Mouse (Mus musculus): ENCODE measurements at regions not wholly inside any gene's neighbourhood (a gene's known extent, or its start where the extent isn't known, plus 50 kb on each side); places are given as distances from the start of the nearest gene placed in this dataset.

DNA sequence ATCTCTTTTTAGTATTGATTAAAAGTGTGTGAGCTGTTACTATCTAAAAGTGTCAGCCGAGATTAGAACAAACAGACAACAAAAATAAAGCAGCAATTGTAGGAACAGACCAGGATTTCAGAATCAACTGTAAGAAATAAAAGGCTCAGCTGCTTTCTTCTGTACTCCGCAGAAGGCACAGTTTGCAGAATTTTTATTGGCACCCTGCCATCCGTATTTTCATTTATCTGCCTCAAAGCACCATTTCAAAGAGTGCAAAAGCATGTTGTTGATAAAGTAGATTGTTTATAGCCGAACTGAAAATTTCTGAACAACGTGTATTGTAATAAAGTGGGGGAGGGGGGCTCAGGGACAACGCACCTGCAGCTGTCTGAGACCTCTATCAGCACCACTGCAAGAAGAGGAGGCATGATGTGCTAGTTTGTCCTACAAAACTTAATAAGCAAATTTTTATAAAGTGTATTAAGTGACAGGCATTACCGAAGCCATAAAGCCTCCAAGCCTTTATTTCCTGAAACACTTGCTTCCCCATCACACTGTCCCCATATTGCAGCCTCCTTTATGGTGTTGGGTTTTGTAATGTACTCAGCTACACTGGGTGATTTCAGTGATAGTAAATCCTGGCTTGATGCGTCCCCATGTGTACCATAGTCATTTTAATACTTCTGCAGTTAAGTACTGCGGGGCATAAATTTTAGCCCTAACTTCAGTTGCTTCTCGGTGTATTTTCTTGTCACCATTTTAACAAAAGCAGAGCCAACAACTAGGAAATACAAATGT is 457.8 kb downstream of the Hsfy2 start:
- intact Hi-C loops (cut with DNase I): no loop called here
- DNase-seq (ENCODE audit: extremely low spot score in 1 of 2, low spot score in 2 of 2): no peak
- Histone ChIP-seq H3K4me3 (no peak overlapping the region), H3K27ac (no peak overlapping the region)
- TF ChIP-seq CTCF (IDR thresholded peaks at IDR 0.05): no peak

DNA sequence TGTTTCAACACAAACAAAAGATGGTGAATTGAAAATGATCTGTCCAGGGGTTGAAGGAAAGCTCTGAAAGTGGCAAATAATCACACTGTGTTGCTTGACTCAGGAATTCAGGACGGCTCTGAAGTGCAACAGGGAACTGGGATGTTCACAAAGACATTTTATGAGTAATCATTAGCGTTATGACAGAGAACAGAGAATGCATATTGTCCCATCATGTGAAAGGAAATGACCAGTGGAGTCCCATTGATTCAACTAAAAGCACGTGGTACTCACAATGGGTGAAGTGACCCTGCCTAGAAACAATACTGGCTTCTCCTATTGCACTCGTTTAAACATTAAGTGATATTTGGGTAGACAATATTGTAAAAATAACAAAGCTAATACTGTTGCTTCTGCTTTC is 466.1 kb downstream of the Hsfy2 start:
- no peak overlapping the region for H3K27ac ChIP-seq
- TF ChIP-seq CTCF (IDR thresholded peaks at IDR 0.05): no peak
- no peak overlapping the region for H3K4me3 ChIP-seq
- intact Hi-C loops (cut with DNase I): no loop called here
- DNase-seq (ENCODE audit: extremely low spot score in 1 of 2, low spot score in 2 of 2): no peak

GRCm38 (mm10) chr1:56168712-56169111 is 468.5 kb downstream of the Hsfy2 start:
- Histone ChIP-seq H3K27ac (no peak overlapping the region), H3K4me3 (no peak overlapping the region)
- no peak for TF ChIP-seq CTCF (IDR thresholded peaks at IDR 0.05)
- no peak for DNase-seq (ENCODE audit: extremely low spot score in 1 of 2, low spot score in 2 of 2)
- intact Hi-C loops (cut with DNase I): no loop called here

DNA sequence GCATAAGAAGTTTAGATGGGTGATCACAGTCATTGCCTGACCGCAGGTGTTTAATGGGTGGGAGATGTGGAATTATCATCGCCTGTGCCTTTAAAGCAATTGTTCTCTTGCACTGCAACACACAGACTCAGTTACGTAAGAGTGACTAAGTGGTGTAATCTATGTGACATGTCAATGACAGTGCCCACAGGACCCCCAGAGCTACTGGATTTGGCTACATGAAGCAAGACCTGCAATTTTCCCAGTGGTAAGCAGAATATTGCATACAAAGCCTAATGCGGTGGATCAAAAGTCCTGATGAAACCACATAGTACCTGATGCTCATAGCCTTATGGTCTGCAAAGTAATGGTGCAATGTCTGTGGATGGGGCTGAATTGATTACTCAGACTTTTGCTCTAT is 469.2 kb downstream of the Hsfy2 start:
- Histone ChIP-seq H3K4me3 (no peak overlapping the region), H3K27ac (no peak overlapping the region)
- no peak for TF ChIP-seq CTCF (IDR thresholded peaks at IDR 0.05)
- intact Hi-C loops (cut with DNase I): no loop called here
- DNase-seq (ENCODE audit: extremely low spot score in 1 of 2, low spot score in 2 of 2): no peak

GRCm38 (mm10) chr1:56165228-56165627 is 472.0 kb downstream of the Hsfy2 start:
- intact Hi-C loops (cut with DNase I): no loop called here
- TF ChIP-seq CTCF (IDR thresholded peaks at IDR 0.05): no peak
- H3K4me3 ChIP-seq: no peak overlapping the region
- DNase-seq (ENCODE audit: extremely low spot score in 1 of 2, low spot score in 2 of 2): no peak
- H3K27ac ChIP-seq: no peak overlapping the region

GRCm38 (mm10) chr1:56164366-56164765 is 472.9 kb downstream of the Hsfy2 start:
- Histone ChIP-seq H3K4me3 (no peak overlapping the region), H3K27ac (no peak overlapping the region)
- TF ChIP-seq CTCF (IDR thresholded peaks at IDR 0.05): no peak
- DNase-seq (ENCODE audit: extremely low spot score in 1 of 2, low spot score in 2 of 2): no peak
- intact Hi-C loops (cut with DNase I): no loop called here

GRCm38 (mm10) chr1:56130951-56131350 is 506.3 kb downstream of the Hsfy2 start:
- Histone ChIP-seq H3K4me3 (no peak overlapping the region), H3K27ac (peak overlapping the region; percentile 0)
- no peak for TF ChIP-seq CTCF (IDR thresholded peaks at IDR 0.05)
- intact Hi-C loops (cut with DNase I): loop anchor here (5.0 kb wide), 1 partner anchor 111 kb away; no protein-coding TSS in a partner anchor
- DNase-seq (ENCODE audit: extremely low spot score in 1 of 2, low spot score in 2 of 2): peak in 1 of 2 experiments; percentile 7

DNA sequence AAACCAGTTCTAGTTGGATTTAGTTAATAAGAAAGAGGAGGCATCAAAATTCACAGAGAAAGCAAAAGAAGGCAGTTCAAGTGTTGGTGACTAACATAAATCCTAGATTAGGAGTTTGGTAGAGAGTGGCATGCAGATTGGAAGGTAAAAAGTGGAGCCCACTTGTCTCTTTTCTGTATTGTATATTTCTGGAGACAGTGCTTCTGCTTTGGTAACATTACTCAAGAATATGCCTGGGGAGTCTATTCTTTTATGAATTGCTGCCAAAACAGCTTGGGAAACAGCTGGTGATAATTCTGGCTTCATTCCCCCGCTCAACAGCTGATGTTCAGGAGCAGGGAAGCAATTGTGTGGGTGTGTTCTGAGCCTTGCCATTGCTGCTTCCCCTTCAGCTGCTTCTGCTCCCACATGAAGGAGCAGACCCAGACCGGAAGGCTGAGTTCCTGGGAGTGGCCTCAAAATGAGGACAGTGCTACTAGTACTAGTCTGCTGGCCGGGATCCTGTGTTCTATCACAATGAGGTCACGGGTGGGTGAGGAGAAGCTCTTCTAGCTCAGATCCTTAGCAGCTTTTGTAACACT is 547.9 kb downstream of the Hsfy2 start:
- TF ChIP-seq CTCF (IDR thresholded peaks at IDR 0.05): no peak
- peak; percentile 48 to 64 for DNase-seq (ENCODE audit: extremely low spot score in 1 of 2, low spot score in 2 of 2)
- Histone ChIP-seq H3K4me3 (no peak overlapping the region), H3K27ac (peak overlapping the region; percentile 48)
- intact Hi-C loops (cut with DNase I): loop anchor here (10.0 kb wide), 1 partner anchor 195 kb away; no protein-coding TSS in a partner anchor

DNA sequence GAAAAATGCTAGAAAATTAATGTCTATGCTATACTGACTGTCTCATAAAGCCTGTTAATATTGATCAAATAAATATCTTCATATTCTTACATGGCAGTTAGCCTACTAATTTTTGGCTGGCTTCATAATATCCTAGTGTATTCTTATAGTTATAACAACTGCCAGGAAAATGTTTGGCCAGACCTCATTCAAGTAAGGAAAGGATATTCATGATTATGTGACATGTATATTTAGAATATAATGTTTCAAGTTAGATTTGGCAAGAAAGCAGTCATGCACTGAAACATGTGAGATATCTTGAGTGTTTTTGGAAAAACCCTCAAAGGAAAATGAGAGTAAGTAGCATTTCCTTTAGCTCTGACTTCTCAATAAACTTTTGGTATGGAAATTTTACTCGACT is 548.9 kb downstream of the Hsfy2 start:
- Histone ChIP-seq H3K27ac (peak overlapping the region; percentile 16; the same call in 1 of the 2 replicates), H3K4me3 (no peak overlapping the region)
- DNase-seq (ENCODE audit: extremely low spot score in 1 of 2, low spot score in 2 of 2): no peak
- no peak for TF ChIP-seq CTCF (IDR thresholded peaks at IDR 0.05)
- intact Hi-C loops (cut with DNase I): loop anchor here (10.0 kb wide), 1 partner anchor 194 kb away; no protein-coding TSS in a partner anchor

GRCm38 (mm10) chr1:56076757-56077156 is 560.5 kb downstream of the Hsfy2 start:
- DNase-seq (ENCODE audit: extremely low spot score in 1 of 2, low spot score in 2 of 2): no peak
- Histone ChIP-seq H3K27ac (no peak overlapping the region), H3K4me3 (no peak overlapping the region)
- TF ChIP-seq CTCF (IDR thresholded peaks at IDR 0.05): no peak
- intact Hi-C loops (cut with DNase I): no loop called here

GRCm38 (mm10) chr1:56072255-56072654 is 565.0 kb downstream of the Hsfy2 start:
- Histone ChIP-seq H3K4me3 (no peak overlapping the region), H3K27ac (peak overlapping the region; percentile 52)
- no peak for DNase-seq (ENCODE audit: extremely low spot score in 1 of 2, low spot score in 2 of 2)
- TF ChIP-seq CTCF (IDR thresholded peaks at IDR 0.05): no peak
- intact Hi-C loops (cut with DNase I): no loop called here

DNA sequence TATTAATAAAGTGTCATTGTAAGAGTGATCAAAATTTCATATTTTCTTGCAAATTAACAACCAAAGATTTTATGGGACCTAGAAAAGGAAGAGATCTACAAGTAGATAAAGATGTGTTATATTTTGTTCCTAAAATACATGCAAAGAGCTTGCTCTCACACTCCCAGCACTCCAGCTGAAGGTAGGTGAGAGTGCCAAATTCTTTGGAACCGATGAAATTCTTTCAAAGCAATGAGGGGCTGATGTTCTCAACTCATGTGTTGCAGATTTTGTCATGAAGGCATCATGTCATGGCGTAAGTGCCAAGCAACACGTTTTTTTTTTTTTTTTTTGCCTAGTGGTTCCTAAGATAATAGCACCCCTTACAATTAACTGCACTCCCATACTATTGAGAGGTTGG is 573.8 kb downstream of the Hsfy2 start:
- Histone ChIP-seq H3K27ac (no peak overlapping the region), H3K4me3 (no peak overlapping the region)
- DNase-seq (ENCODE audit: extremely low spot score in 1 of 2, low spot score in 2 of 2): no peak
- intact Hi-C loops (cut with DNase I): no loop called here
- no peak; the same call in 1 of the 2 replicates for TF ChIP-seq CTCF (IDR thresholded peaks at IDR 0.05)
